Mouse (Mus musculus): ENCODE results near the gene Gm11232. TPM values are rescaled to one million over a fixed set of nuclear protein-coding genes. Genes with fewer than 3 reads are reported as not detected.

The Gm11232 gene
- polyA plus RNA-seq (2017; shearing (Covaris generic)) = not detected

GRCm38 (mm10) chr4:71757865-71758264 is at the start of gene Gm11232:
Gene Gm11232 (minus strand): TSS chr4:71757965.
- ATAC-seq = no peak

GRCm38 (mm10) chr4:71805977-71806534 is 48.3 kb upstream of the Gm11232 start:
- ATAC-seq = no peak

GRCm38 (mm10) chr4:71765529-71765928 is 7.8 kb upstream of the Gm11232 start:
- ATAC-seq = no peak

- ATAC-seq = no peak
Observed at GRCm38 (mm10) chr4:71765071-71765470, 7.3 kb upstream of the Gm11232 start.

GRCm38 (mm10) chr4:71756441-71757221 is 1.1 kb downstream of the Gm11232 start:
- ATAC-seq = no peak

- no peak for ATAC-seq
Observed at GRCm38 (mm10) chr4:71745741-71746140, 12.0 kb downstream of the Gm11232 start.

- no peak for ATAC-seq
Observed at GRCm38 (mm10) chr4:71736529-71736928, 21.2 kb downstream of the Gm11232 start.

- ATAC-seq = no peak
Observed at GRCm38 (mm10) chr4:71735261-71735660, 22.5 kb downstream of the Gm11232 start.

GRCm38 (mm10) chr4:71729401-71729800 is 28.4 kb downstream of the Gm11232 start:
- no peak for ATAC-seq

GRCm38 (mm10) chr4:71727611-71728010 is 30.2 kb downstream of the Gm11232 start:
- ATAC-seq = no peak

- no peak for ATAC-seq
Observed at GRCm38 (mm10) chr4:71727056-71727455, 30.7 kb downstream of the Gm11232 start.

GRCm38 (mm10) chr4:71725889-71726288 is 31.9 kb downstream of the Gm11232 start:
- ATAC-seq = no peak
